Comparison of ENCODE assay signal across 8 mouse cellular contexts in genomic region chr2:155356971-155357591, GRCm38 (mm10). TPM values are rescaled to one million over a fixed set of nuclear protein-coding genes. Genes with fewer than 3 reads are reported as not detected.
DNase-seq lines count a peak whose midpoint lies in the region; ATAC-seq lines count a peak whose summit lies in the region.

Gene Pigu, minus strand, starts transcription at chr2:155357430.

- H3K9me3 ChIP-seq in heart, embryonic 14.5 days (ENCODE audit: control insufficient read depth, low read length) = no peaks in the 10 kb centered on the region
- no peaks in the 10 kb centered on the region for H3K9me3 ChIP-seq in liver, embryonic 13.5 days (replicated peaks)
- H3K9me3 ChIP-seq in stomach, embryonic 16.5 days (replicated peaks; ENCODE audit: control insufficient read depth, low read length) = no peaks in the 10 kb centered on the region

- peak; percentile 100 for ATAC-seq in CD4-positive, CD25-positive, alpha-beta regulatory T cell, adult 4 months
- peak; percentile 95 for ATAC-seq in heart, embryonic 14.5 days (ENCODE audit: insufficient number of reproducible peaks, insufficient read depth, low FRiP score, low read depth)
- peak; percentile 98 for ATAC-seq in liver, embryonic 13.5 days (ENCODE audit: low read depth)
- peak; percentile 99 for ATAC-seq in stomach, embryonic 16.5 days (ENCODE audit: insufficient read depth, low FRiP score)

- peaks cover 2 to 11% of the 10 kb centered on the region in 2 experiments; a peak in 2 of 4 replicates for H3K4me1 ChIP-seq in heart, embryonic 14.5 days (ENCODE audit: control insufficient read depth in 2 of 2, insufficient read depth in 2 of 2, low read length in 2 of 2)
- peaks cover 36% of the 10 kb centered on the region for H3K4me1 ChIP-seq in liver, embryonic 13.5 days (replicated peaks)
- H3K4me1 ChIP-seq in stomach, embryonic 16.5 days (ENCODE audit: control insufficient read depth, insufficient read depth, low read length) = peaks cover 6% of the 10 kb centered on the region; the same call in 1 of the 2 replicates

- H3K4me2 ChIP-seq in heart, embryonic 14.5 days (ENCODE audit: low read length) = peak within 1 kb of the TSS; percentile 85
- H3K4me2 ChIP-seq in liver, embryonic 13.5 days = peak within 1 kb of the TSS; percentile 87
- H3K4me2 ChIP-seq in stomach, embryonic 16.5 days (ENCODE audit: low read depth, low read length) = peak within 1 kb of the TSS; percentile 87

- peak; percentile 90 for DNase-seq in c-Kit-negative CD71-positive TER-119-positive erythroid progenitor cells, embryonic 14.5 days (ENCODE audit: low read depth, low spot score)
- peak; percentile 97 for DNase-seq in fibroblast of lung, adult 2 months (ENCODE audit: low read depth)
- DNase-seq in kidney, postnatal 14 days = peak; percentile 97
- peak; percentile 90 for DNase-seq in liver, embryonic 13.5 days
- DNase-seq in neural tube, embryonic 10.5 days (ENCODE audit: extremely low spot score, low spot score) = peak; percentile 85

- H3K4me3 ChIP-seq in heart, embryonic 14.5 days (ENCODE audit: control insufficient read depth in 1 of 2, insufficient read depth in 1 of 2, low read depth in 1 of 2, low read length in 2 of 2) = peak within 1 kb of the TSS; percentile 92 to 98
- H3K4me3 ChIP-seq in liver, embryonic 13.5 days (replicated peaks) = peak within 1 kb of the TSS; percentile 89
- peak within 1 kb of the TSS; percentile 92 for H3K4me3 ChIP-seq in stomach, embryonic 16.5 days (replicated peaks; ENCODE audit: low read length)

- H3K36me3 ChIP-seq in heart, embryonic 14.5 days (ENCODE audit: control insufficient read depth, insufficient read depth, low read length) = no peaks in the 10 kb centered on the region
- no peaks in the 10 kb centered on the region for H3K36me3 ChIP-seq in liver, embryonic 13.5 days
- H3K36me3 ChIP-seq in stomach, embryonic 16.5 days (ENCODE audit: control insufficient read depth, insufficient read depth, low read length) = no peaks in the 10 kb centered on the region

- WGBS in heart, embryonic 14.5 days = under 1% methylated on average over 38 of the region's 38 CpGs
- under 1% methylated on average over 38 of the region's 38 CpGs for WGBS in liver, embryonic 13.5 days (ENCODE audit: insufficient replicate concordance)
- WGBS in stomach, embryonic 16.5 days = under 1% methylated on average over 38 of the region's 38 CpGs

- no peaks in the 10 kb centered on the region for H3K27me3 ChIP-seq in heart, embryonic 14.5 days (ENCODE audit: control insufficient read depth, insufficient read depth, low read length)
- H3K27me3 ChIP-seq in liver, embryonic 13.5 days = no peaks in the 10 kb centered on the region
- H3K27me3 ChIP-seq in stomach, embryonic 16.5 days (ENCODE audit: control insufficient read depth, insufficient read depth, low read length) = no peaks in the 10 kb centered on the region

- H3K27ac ChIP-seq in heart, embryonic 14.5 days (replicated peaks in 1 of 2; ENCODE audit: control insufficient read depth in 1 of 2, insufficient read depth in 1 of 2, low read depth in 2 of 2, low read length in 2 of 2) = peak within 1 kb of the TSS; percentile 77 to 81
- peak within 1 kb of the TSS; percentile 82 for H3K27ac ChIP-seq in liver, embryonic 13.5 days
- H3K27ac ChIP-seq in stomach, embryonic 16.5 days (ENCODE audit: low read length) = peak within 1 kb of the TSS; percentile 88

- peak within 1 kb of the TSS; percentile 87 for H3K9ac ChIP-seq in heart, embryonic 14.5 days (ENCODE audit: low read length)
- H3K9ac ChIP-seq in liver, embryonic 13.5 days = peak within 1 kb of the TSS; percentile 84
- H3K9ac ChIP-seq in stomach, embryonic 16.5 days (ENCODE audit: low read length) = peak within 1 kb of the TSS; percentile 89

RNA-seq across cellular contexts. Expression of gene Pigu, which starts in this region (rescaled TPM):
- polyA plus RNA-seq in CD4-positive, CD25-positive, alpha-beta regulatory T cell, adult 4 months (2017; shearing (Covaris generic)) = 10 to 100 TPM; 40.1 to 41.4 TPM
- polyA plus RNA-seq in heart, embryonic 14.5 days (2014; fragmentation: Nextera tagmentation; extraction: Ambion mirVana) = 54.1 and 57.0 TPM in 2 replicates
- polyA plus RNA-seq in liver, embryonic 13.5 days (2015; fragmentation: Nextera tagmentation; extraction: Ambion mirVana) = 24.2 and 28.2 TPM in 2 replicates
- 54.0 and 63.8 TPM in 2 replicates for polyA plus RNA-seq in stomach, embryonic 16.5 days (2015; fragmentation: Nextera tagmentation; extraction: Ambion mirVana)

Comparison
In these comparisons a context has a peak if more than half of its experiments do, and no peak if none do; other contexts are left out.
1. Peak in every context shown above with its lines: DNase-seq, ATAC-seq, H3K4me3 ChIP-seq and H3K27ac ChIP-seq.